Mouse (Mus musculus) spleen, adult 2 months (tissue): Measurements from ENCODE around the gene Rela. TPM values are rescaled to one million over a fixed set of nuclear protein-coding genes. Genes with fewer than 3 reads are reported as not detected.

Source experiments
- DNase-seq, 2 experiments: peaks; one replicate each; pipeline versions ENCODE4 v3.0.0 to v3.0.0-alpha.2; 2012 to 2021; ENCODE audit warnings: low spot score in 2 of 2, low read depth in 1 of 2
- H3K27ac ChIP-seq: fragments of 200-500 bp; 2 replicates; pipeline ENCODE4 v1.5.1; 2012; ENCODE audit warnings: low read length, inconsistent platforms; ENCODE audit not compliant: insufficient read depth
- H3K27me3 ChIP-seq: fragments of 200-500 bp; 2 replicates; pipeline ENCODE4 v1.6.1; 2012; ENCODE audit warnings: mild to moderate bottlenecking, moderate library complexity, low read length, inconsistent platforms; ENCODE audit not compliant: control insufficient read depth, insufficient read depth
- H3K36me3 ChIP-seq: fragments of 200-500 bp; 2 replicates; pipeline ENCODE4 v1.6.1; 2012; ENCODE audit warnings: mild to moderate bottlenecking, low read length, inconsistent platforms; ENCODE audit not compliant: control insufficient read depth, insufficient read depth
- H3K4me1 ChIP-seq: fragments of 200-500 bp; 2 replicates; pipeline ENCODE4 v1.6.1; 2011; ENCODE audit warnings: inconsistent platforms; ENCODE audit not compliant: control insufficient read depth, insufficient read depth, insufficient read length
- H3K4me3 ChIP-seq: fragments of 200-500 bp; 2 replicates; pipeline ENCODE4 v1.5.1; 2011; ENCODE audit warnings: mild to moderate bottlenecking, inconsistent platforms; ENCODE audit not compliant: insufficient read depth, insufficient read length; ENCODE audit errors: extremely low read depth
- CTCF ChIP-seq: fragments of 200-500 bp; IDR thresholded peaks from 2 replicates; pipeline ENCODE4 v1.5.1; 2011; ENCODE audit warnings: mild to moderate bottlenecking, inconsistent platforms; ENCODE audit not compliant: insufficient read depth, insufficient read length, insufficient replicate concordance; ENCODE audit errors: extremely low read depth
- POLR2A ChIP-seq: fragments of 200-500 bp; IDR thresholded peaks from 2 replicates; pipeline ENCODE4 v1.6.1; 2011; ENCODE audit warnings: low read depth, low read length, inconsistent platforms
- WGBS: fragments of 180-500 bp; shearing (Covaris S2); methylation state at CpG from one replicate; pipeline ENCODE4 v1.1.7; 2018; 5-methylcytosine and 5-hydroxymethylcytosine counted together
- polyA plus RNA-seq: library from polyadenylated mRNA; depleted of rRNA; stranded (reverse); fragments of >200 nt; gene quantifications from 2 replicates; pipeline ENCODE4 v1.2.3, GENCODE M21; 2012

Rela gene
- polyA plus RNA-seq, 1 experiment, result 87.1 TPM

- no peak for TF ChIP-seq CTCF
- no peak for TF ChIP-seq POLR2A
- Histone ChIP-seq H3K36me3 (no peaks in the 10 kb centered on the region), H3K27ac (no peak overlapping the region), H3K4me1 (0 out of 2 replicates have a peak, but pooled peaks cover 3% of the 10 kb centered on the region), H3K27me3 (no peaks in the 10 kb centered on the region), H3K4me3 (no peak overlapping the region)
- DNase-seq, result no peak
- WGBS, result 60% methylated on average over 9 of the region's 9 CpGs
Measured at GRCm38 (mm10) chr19:5632120-5632519, 5.2 kb upstream of the Rela start.

- H3K27ac ChIP-seq, result peak overlapping the region; percentile 99; the same call in 1 of the 2 replicates
- peaks cover 8% of the 10 kb centered on the region; the same call in 1 of the 2 replicates for H3K4me1 ChIP-seq
- TF ChIP-seq CTCF (no peak), POLR2A (no peak)
- 48% methylated on average over 7 of the region's 7 CpGs for WGBS
- peaks cover 21% of the 10 kb centered on the region for H3K36me3 ChIP-seq
- no peak overlapping the region for H3K4me3 ChIP-seq
- no peaks in the 10 kb centered on the region for H3K27me3 ChIP-seq
- no peak for DNase-seq
Measured at GRCm38 (mm10) chr19:5636036-5636570, 1.2 kb upstream of the Rela start.

GRCm38 (mm10) chr19:5636571-5637041 is 677 bp upstream of the Rela start:
- TF ChIP-seq CTCF (no peak), POLR2A (no peak)
- DNase-seq, result no peak
- peaks cover 25% of the 10 kb centered on the region for H3K36me3 ChIP-seq
- peaks cover 8% of the 10 kb centered on the region; the same call in 1 of the 2 replicates for H3K4me1 ChIP-seq
- H3K27ac ChIP-seq, result peak overlapping the region; percentile 99
- 4% methylated on average over 12 of the region's 12 CpGs for WGBS
- peak overlapping the region; percentile 95 for H3K4me3 ChIP-seq
- no peaks in the 10 kb centered on the region for H3K27me3 ChIP-seq

GRCm38 (mm10) chr19:5638416-5639005 is 1.2 kb downstream of the Rela start:
- 95% methylated on average over 18 of the region's 18 CpGs for WGBS
- Histone ChIP-seq H3K36me3 (peaks cover 36% of the 10 kb centered on the region), H3K27me3 (no peaks in the 10 kb centered on the region), H3K4me3 (peak overlapping the region; percentile 95), H3K4me1 (peaks cover 8% of the 10 kb centered on the region; the same call in 1 of the 2 replicates), H3K27ac (peak overlapping the region; percentile 99)
- no peak for DNase-seq
- TF ChIP-seq CTCF (no peak), POLR2A (no peak)

GRCm38 (mm10) chr19:5640339-5640738 is 3.1 kb downstream of the Rela start:
- H3K4me1 ChIP-seq, result peaks cover 8% of the 10 kb centered on the region; the same call in 1 of the 2 replicates
- no peak overlapping the region for H3K4me3 ChIP-seq
- no peak overlapping the region for H3K27ac ChIP-seq
- H3K27me3 ChIP-seq, result no peaks in the 10 kb centered on the region
- TF ChIP-seq POLR2A (no peak), CTCF (no peak)
- DNase-seq, result no peak
- WGBS, result 91% methylated on average over 9 of the region's 9 CpGs
- peaks cover 42% of the 10 kb centered on the region for H3K36me3 ChIP-seq

GRCm38 (mm10) chr19:5641021-5641420 is 3.7 kb downstream of the Rela start:
- no peak for DNase-seq
- WGBS, result 94% methylated on average over 17 of the region's 17 CpGs
- Histone ChIP-seq H3K4me1 (peaks cover 7% of the 10 kb centered on the region; the same call in 1 of the 2 replicates), H3K4me3 (no peak overlapping the region), H3K36me3 (peaks cover 49% of the 10 kb centered on the region), H3K27ac (no peak overlapping the region), H3K27me3 (no peaks in the 10 kb centered on the region)
- TF ChIP-seq CTCF (no peak), POLR2A (no peak)

GRCm38 (mm10) chr19:5641641-5642040 is 4.4 kb downstream of the Rela start:
- Histone ChIP-seq H3K36me3 (peaks cover 53% of the 10 kb centered on the region), H3K4me1 (peaks cover 5% of the 10 kb centered on the region; the same call in 1 of the 2 replicates), H3K27ac (no peak overlapping the region), H3K27me3 (no peaks in the 10 kb centered on the region), H3K4me3 (no peak overlapping the region)
- WGBS, result 95% methylated on average over 8 of the region's 8 CpGs
- TF ChIP-seq POLR2A, result no peak
- DNase-seq, result no peak
